Mouse (Mus musculus) testis, adult 2 months (tissue): ENCODE measurements around the gene Ercc4.

Experiments
- CTCF ChIP-seq: fragments of 200-500 bp; IDR thresholded peaks from 2 replicates; pipeline ENCODE4 v1.5.1; 2012; ENCODE audit warnings: low read depth, mild to moderate bottlenecking, inconsistent platforms, low read length, moderate library complexity; ENCODE audit not compliant: control insufficient read depth, insufficient read depth, insufficient replicate concordance
- POLR2A ChIP-seq: fragments of 200-500 bp; IDR thresholded peaks from 2 replicates; pipeline ENCODE4 v1.6.1; 2012; ENCODE audit warnings: low read depth, mild to moderate bottlenecking, inconsistent platforms, low read length, moderate library complexity; ENCODE audit not compliant: control insufficient read depth

DNA sequence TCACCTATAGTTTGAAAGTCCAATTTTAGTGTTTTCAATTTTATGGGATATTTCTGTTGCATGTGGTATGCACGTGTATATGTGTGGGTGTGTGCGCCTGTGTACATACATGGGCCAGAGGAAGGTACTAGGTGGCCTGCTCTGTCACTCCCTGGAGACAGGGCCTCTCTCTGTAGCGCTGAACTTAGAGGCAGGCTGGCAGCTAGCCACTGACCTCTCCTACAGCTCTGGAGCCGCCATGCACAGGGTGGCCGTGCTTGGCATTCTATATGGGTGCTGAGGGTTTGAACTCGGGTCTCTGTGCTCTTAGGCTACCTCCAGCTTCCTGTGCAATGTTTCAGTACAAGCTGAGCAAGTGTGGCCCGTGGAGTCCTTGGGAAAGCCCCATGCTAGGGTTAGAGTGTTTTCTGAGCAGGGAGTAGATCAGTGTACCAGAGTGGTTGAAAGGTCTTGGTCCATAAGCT lies 8.5 kb downstream of the Ercc4 start:
- TF ChIP-seq POLR2A, result no peak
- no peak for TF ChIP-seq CTCF
